Mouse (Mus musculus): ENCODE results near the gene Ltc4s.

The Ltc4s gene

DNA sequence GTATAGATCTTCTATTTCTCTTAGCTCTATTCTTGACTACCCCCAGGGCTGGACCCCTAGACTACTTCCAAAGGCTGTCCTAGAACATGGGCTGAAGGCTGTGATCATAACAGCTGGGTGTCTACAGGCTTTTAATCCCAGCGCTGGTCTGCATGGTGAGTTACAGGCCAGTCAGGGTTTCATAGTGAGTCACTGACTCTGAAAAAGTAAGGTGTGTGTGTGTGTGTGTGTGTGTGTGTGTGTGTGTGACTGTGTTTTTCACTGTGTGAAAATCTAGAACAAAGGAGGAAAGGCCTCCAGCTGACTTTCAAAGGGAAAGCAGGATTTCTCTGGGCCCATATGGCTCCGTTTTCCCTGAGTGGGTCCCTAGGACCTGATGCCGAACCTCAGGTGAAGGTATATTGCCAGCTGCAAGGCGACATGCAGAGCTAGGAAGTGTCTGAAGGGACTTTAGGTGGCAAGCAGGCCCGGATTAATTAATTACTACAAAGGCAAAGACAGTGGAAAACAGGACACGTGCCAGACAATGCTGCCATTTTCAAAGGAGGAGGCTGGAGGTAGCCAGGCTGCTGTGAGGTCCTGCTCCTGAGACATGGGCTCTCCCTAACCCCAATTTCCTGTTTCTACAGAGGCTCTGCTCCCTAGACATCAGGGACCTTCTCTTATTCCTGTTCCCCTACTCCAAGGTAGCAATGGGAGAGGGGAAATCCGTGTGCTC is 15.7 kb downstream of the Ltc4s start:
- no peak for DNase-seq

DNA sequence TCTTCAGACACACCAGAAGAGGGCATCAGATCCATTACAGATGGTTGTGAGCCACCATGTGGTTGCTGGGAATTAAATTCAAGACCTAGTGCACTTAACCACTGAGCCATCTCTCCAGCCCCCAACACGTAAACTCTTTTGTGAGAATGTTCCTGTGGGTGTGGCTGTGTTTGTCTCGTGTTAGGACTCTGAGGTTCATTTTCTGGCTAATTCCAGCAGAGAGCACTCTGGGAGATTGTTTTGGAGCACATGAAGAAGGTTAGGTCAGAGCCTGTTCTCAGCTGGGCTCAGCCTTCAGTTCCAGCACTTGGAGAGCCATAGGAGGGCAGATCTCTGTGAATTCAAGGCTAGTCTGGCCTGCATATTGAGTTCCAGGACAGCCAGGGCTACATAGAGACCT is 18.6 kb downstream of the Ltc4s start:
- DNase-seq = no peak

DNA sequence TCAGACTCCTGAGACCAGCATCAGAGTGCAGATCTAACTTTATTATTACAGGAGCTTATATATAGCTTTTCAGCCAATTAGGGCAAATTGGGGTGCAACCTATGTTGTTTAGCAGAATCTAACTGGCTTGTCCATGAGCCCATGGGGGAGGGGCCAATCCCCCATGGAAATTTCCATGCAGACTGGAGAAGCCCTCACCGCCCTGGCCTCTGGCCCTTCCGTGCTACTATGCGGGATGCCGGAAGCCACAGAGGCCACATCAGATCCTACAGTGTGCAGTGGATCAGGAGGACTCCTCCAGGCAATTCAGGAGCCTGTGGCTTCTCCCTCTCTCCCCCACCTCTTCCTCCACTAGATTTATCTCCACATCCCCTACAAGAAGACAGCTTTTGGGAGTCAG is 20.6 kb downstream of the Ltc4s start:
- no peak for DNase-seq

DNA sequence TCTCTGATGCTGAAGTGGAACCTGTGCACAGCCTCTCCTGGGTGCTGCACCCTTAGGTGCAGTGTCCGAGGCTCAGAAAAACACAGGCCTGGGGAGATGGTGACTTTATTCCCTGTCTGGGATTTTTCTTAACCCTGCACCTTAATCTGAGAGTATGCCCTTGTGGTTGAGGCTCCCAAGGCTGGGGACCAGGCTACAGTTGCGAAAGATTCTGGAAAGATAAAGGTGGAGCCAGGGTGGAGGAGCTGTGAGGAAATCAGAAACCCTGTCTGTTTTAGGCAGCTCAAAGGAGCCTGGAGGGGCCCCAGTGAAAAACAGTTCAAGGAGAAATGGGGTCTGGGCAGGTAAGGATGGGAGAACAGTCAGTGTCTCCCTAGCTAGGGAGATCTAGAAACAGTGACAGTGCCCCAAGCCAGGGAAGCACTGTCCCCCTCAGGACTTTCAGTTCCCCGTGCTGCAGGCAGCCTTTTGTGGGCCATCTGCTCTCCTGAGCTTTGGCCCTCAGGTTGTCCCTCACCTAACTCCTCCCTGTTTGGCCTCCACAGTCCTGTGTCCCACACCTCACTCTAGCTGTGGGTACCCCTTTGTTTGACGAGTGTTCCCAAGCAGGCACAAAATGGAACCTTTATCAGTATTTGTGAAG is 21.6 kb downstream of the Ltc4s start:
- DNase-seq = no peak

- no peak for DNase-seq
These were observed 22.8 kb downstream of the Ltc4s start for GRCm38 (mm10) chr11:50215633-50216032.

- DNase-seq = no peak
These were observed 23.8 kb downstream of the Ltc4s start for GRCm38 (mm10) chr11:50214631-50215030.

GRCm38 (mm10) chr11:50212848-50213758 is 25.3 kb downstream of the Ltc4s start:
- peak; percentile 72 for DNase-seq

DNA sequence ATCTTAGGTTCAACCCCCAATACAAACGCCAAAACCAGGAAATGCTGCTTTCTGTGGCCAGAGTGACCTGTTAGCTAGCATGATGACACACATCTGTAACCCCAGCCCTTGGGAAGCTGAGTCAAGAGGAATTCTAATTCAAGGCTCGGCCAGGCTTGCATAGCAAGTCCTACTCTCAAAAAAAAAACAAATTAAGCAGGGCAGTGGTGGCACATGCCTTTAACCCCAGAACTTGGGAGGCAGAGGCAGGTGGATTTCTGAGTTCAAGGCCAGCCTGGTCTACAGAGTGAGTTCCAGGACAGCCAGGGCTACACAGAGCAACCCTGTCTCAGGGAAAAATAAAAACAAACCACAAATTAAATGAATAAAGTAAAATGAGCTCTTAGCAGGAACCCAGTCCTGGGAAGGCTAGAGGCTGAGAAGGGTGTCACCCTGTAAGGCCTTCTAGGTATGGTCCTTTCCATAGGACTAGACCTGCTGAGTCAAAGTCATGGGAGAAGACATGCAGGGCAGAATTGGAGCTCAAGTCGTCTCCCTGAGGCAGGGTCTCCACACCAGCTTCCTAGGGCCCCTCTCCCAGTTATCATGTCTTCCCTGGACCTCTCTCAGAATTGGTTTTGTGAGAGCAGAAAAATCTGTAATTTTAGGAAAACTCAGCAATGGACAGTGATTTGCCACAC is 26.2 kb downstream of the Ltc4s start:
- no peak for DNase-seq

GRCm38 (mm10) chr11:50211322-50212059 is 26.9 kb downstream of the Ltc4s start:
- DNase-seq = no peak

- DNase-seq = peak; percentile 81
These were observed 27.8 kb downstream of the Ltc4s start, which contains the start of the genes Sqstm1 and Mgat4b for GRCm38 (mm10) chr11:50210505-50211151. Gene Sqstm1 (minus strand): TSS chr11:50210827. Gene Mgat4b (plus strand): TSS chr11:50210890.

DNA sequence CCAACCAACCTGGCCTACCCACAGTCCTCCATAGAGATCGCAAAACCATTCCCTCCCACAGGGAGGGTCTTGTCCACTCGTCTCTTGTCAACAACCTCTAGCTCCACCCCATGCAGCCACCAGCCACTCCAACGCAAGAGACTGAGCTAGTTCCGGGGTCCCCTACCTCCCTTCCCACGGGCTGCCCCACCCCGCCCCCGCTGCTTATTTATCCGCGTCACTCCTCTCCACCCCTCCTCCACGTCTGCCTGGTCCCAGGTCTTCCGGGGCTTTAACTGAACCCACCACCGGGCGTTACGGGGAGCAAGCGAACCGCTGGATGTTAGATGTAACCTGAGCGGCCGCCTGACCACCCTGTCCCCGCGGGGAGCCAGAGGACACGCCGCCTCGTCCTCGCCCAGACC is 28.3 kb downstream of the Ltc4s start:
- DNase-seq = peak; percentile 90

- no peak for DNase-seq
These were observed 30.4 kb downstream of the Ltc4s start for GRCm38 (mm10) chr11:50208039-50208438.

DNA sequence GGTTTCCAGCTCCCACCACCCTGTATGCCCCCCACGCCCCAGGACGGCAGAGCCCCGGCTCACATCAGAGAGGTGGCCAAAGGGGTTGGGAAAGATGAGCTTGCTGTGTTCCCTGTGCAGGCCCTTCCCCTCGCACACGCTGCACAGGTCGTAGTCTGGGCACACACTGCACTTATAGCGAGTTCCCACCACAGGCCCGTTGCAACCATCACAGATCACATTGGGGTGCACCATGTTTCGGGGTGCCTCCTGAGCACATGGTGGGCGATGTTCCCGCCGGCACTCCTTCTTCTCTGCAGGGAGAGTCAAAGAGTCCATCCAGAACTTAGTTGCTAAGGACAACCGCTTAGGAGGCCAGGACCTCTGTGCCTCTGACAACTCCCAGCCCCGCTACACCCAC is 31.1 kb downstream of the Ltc4s start:
- DNase-seq = no peak

DNA sequence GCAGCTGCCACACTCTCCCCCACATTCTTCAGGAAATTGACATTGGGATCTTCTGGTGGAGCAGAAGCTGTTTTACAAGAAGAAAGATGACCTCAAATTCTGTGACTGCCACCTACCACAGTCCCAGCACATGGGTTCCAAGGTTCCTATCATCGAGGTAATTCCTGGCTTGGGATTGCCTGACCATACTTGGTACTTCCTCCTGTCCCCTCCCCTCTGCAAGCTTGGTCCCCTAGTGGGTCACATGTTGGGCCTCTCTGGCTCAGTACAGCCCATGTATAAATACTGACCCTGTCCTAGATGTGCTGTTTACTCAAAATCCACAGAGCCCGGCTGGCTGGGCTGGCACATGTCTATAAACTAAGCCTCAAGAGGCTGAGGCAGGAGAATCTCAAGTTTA is 32.4 kb downstream of the Ltc4s start:
- DNase-seq = no peak

- no peak for DNase-seq
These were observed 33.0 kb downstream of the Ltc4s start for GRCm38 (mm10) chr11:50205434-50205833.

- DNase-seq = no peak
These were observed 35.1 kb downstream of the Ltc4s start for GRCm38 (mm10) chr11:50203302-50203827.

DNA sequence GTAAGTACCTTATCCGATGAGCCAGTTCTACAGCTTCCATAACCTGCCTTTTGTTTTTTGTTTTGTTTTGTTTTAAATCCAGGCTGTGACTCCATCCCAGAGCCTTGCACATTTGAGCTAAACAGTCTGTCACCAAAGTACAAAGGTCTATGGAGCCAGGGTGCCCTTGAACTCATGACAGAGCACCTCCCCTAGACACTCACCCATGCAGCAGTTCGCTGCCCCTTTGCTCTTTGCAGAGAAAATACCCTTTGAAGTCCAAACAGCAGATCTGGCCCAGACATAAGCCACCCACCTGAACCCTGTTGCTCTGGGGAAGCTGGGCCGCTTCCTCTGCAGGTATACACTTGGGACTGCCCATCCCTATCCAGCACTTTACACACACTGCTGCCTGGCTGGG is 36.8 kb downstream of the Ltc4s start:
- DNase-seq = no peak

GRCm38 (mm10) chr11:50200613-50201012 is 37.8 kb downstream of the Ltc4s start:
- DNase-seq = no peak

- DNase-seq = no peak
These were observed 39.5 kb downstream of the Ltc4s start for GRCm38 (mm10) chr11:50198916-50199315.

- no peak for DNase-seq
These were observed 40.1 kb downstream of the Ltc4s start for GRCm38 (mm10) chr11:50198219-50198846.

GRCm38 (mm10) chr11:50197500-50197899 is 40.9 kb downstream of the Ltc4s start:
- no peak for DNase-seq

All from right cerebral cortex, adult 18-20 months (tissue).